Mouse (Mus musculus) bone marrow macrophage, adult 2 months (primary cell): ENCODE measurements around the gene Dennd1a.

Experiments used
- CTCF ChIP-seq: IDR thresholded peaks from 2 replicates; pipeline ENCODE4 v1.5.1; 2012; ENCODE audit warnings: low read depth, mild to moderate bottlenecking, low read length, moderate library complexity
- POLR2A ChIP-seq: IDR thresholded peaks from 2 replicates; pipeline ENCODE4 v1.6.1; 2012; ENCODE audit warnings: mild to moderate bottlenecking, low read depth, low read length, borderline replicate concordance

DNA sequence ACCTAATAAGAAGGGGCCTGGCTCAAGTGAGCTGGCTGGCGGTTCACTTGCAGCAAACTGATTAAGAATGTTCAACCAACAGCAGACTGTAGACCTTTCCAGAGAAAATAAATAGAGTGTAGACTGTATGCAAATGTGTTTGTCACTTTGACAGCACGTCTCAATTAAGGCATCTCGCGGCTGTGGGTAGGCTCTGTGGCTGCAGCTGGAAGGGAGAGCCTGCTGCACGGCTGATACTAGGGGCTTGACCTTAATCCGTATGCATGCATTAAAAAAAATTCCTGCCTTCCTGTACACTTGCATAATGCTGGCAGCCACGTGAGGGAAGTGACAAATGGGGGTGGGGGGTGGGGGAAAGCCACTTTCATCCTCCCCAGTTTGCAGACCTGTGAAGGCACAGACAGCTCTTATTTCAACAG, 445.0 kb downstream of the Dennd1a start:
- TF ChIP-seq CTCF (no peak), POLR2A (no peak)
